Mouse (Mus musculus) CD4-positive, CD25-positive, alpha-beta regulatory T cell, adult 4 months (primary cell): ENCODE measurements around the gene Wdhd1. TPM values are rescaled to one million over a fixed set of nuclear protein-coding genes. Genes with fewer than 3 reads are reported as not detected.
"Not testable (repeated sequence)": the region's sequence is repeated elsewhere in the genome, so short reads cannot be mapped to it uniquely, and the experiment has no call there.

Experiments used
- ATAC-seq: one replicate; pipeline ENCODE4 v1.8.0; 2017
- polyA plus RNA-seq, 2 experiments: library from polyadenylated mRNA; unstranded; fragments of 100-300 nt; shearing (Covaris generic); gene quantifications; one replicate each; pipeline ENCODE4 v1.2.1; 2017

The Wdhd1 gene
- polyA plus RNA-seq: 10 to 100 TPM; 12.2 to 20.7 TPM

DNA sequence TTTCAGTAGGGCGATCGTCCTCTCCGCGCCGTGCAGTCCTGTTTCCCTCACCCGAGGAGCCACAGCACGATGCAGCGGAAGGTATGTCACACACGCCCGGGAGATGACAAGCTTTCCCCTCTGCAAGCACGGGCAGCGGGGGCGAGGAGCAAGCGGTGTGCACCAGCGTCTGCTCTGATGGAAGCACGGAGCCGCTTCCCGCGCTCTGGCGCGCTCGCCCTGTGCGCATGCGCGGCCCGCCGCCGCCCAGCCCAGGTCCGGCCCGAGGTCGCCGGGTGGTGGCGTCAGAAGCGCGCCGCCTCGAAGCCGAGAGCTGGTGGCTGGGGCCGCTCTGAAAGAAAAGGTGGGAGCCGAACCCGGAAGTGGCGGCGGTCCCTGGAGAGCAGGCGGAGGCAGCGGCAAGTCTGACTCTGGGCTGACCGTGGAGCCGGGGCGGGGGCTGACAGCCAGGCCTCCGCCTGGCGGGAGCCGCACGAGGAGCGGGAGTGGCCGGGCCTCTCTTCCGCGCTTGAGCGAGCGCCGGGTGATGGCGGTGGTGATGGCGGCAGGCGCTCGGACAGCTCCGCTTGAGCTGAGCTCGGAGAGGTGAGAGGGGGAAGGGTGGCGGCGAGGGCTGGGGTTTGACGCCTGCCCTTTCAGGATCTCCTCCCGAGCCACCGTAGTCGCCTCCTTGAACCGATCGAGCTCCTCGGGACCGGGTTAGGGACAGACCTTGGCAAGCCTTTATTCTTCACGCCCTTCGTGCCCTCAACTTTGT lies at the start of gene Wdhd1, which contains the start of gene Socs4:
Gene Wdhd1 (minus strand): TSS at position 221 of the 757 bp plus-strand sequence.
Gene Socs4 (plus strand): TSS at position 295 of the 757 bp plus-strand sequence.
- peak; percentile 86 for ATAC-seq

DNA sequence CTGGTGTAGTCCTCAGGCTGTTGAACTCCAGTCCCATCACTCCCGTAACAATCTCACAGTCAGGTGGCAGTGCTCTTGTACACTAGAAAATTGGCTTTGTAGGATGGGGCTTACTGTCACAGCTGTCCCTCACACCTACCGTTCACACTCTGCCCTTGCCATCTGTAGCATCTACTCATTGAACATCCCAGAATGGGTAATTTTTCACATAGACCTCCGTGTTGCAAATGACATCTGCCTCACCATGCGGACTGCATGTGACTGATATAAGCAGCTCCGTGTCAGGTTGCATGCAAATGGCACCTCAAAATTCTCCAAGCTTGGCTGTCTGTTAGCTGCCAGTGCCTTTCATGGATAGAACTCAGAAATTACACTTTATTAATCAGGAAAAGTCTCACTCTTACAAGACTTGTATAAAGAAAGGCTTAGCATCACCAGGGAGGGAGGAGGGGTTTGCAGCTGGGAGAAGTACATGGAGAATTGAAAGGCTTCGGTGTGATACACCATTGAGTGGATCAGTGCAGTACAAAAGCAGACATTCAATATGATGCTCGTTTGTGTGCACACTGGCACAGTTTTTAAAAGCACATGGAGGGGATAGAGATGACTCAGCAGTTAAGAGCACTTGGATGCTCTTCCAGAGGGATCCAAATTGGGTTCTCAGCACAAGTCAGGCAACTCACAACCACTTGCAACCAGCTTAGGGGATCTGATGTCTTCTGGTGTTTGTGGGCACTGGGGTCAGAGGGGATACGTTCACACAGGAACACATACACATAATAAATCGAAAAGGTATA lies 49.5 kb upstream of the Wdhd1 start:
- no peak for ATAC-seq

DNA sequence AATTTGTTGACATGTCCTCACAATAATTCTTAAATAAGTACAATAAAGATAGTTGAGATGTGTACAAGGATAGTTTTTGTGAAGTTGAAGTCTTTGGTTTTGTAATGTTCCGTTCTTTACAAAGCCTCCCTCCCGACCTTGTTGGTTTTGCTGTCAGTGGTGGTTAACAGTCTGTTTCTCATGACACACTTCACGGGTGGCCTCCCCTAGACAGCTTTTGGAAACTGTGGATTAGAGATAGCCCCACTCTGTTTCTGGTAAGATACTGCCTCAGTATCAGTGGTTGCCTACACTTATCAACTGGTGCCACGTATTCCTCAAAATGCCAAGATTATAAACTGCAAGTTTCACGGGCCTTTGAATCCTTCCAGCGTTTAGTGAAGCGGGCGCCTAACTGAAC lies 44.9 kb upstream of the Wdhd1 start:
- ATAC-seq: not testable (repeated sequence)

DNA sequence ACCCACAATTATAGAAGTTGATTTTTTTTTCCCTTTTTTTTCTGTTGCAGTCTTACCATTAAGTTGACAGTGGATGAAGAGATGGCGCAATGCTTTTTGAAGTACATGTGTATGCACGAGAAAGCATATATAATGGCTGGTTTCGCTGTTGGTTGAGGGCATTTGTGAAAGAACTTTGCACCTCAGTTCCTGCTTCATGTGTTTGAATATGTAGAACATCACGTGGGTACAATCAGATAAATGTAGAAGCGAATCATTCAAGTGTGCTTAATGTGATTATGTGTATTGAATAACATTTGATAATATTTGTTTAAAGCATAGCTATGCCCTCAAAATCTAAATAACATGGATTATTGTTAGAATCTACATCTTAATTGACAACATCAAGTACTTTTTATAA lies 42.7 kb upstream of the Wdhd1 start:
- no peak for ATAC-seq

DNA sequence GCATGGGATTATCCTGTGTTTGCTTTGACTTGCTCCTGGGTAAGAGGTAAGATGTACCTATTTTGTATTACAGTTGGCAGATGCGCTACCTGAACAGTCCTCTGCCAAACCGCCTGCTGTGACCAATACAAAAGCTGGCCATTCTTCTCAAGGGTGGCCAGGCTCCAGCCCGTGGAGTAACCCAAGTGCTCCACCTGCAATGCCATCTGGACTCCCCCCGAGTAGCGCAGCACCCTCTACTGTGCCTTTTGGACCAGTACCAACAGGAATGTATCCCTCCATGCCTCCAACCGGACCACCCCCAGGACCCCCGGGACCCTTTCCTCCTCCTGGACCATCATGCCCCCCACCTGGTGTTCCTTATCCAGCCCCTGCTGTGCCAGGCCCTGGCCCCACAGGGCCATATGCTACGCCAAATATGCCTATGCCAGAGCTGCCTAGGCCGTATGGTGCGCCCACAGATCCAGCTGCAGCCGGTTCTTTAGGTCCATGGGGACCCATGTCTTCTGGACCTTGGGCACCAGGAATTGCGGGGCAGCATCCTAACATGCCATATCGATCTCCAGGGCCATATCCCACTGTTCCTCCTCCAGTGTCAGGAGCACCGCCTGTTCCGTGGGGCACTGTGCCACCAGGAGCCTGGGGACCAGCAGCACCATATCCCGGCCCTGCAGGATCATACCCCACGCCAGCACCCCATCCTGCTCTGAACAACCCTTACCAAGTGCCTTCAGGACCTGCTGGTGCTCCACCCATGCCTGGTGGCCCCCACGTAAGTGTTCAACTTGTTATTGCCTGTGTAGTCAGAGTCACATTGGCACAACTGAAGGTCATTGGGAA lies 33.9 kb upstream of the Wdhd1 start:
- no peak for ATAC-seq

DNA sequence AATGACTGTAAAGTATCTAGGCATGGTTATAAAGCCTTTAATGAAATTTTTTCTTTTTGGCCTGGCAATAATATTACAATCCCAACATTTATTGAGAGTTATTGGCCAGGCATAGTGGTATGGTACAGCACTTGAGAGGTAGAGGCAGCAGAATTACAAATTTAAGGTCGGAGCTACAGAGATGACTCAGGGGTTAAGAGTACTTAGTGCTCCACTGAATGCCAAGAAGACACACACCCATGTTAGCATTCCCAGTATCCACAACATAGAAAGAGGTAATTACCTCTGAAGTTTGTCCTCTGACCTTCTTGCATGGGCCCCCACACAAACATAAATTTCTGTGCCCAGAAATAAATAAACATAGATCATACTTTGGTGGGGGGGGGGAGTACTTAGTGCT lies 32.4 kb upstream of the Wdhd1 start:
- ATAC-seq: no peak

DNA sequence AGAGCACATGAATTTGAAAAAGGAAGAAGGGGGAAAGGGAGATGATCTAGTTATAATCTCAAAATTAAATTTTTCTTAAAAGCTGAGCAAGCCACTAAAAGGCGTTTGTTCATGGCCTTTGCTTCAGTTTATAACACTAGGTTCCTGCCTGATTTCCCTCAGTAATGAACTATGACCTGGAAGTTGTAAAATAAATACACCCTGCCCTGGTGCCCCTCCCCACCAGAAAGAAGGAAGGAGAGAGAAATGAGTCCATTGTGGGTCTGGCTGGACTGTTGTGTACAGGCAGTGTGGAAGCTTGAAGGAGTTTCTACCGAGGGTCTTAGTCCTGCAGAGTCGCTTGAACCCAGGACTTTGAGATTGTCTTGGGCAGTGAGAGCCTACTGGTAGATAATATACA lies 31.0 kb upstream of the Wdhd1 start:
- ATAC-seq: no peak

DNA sequence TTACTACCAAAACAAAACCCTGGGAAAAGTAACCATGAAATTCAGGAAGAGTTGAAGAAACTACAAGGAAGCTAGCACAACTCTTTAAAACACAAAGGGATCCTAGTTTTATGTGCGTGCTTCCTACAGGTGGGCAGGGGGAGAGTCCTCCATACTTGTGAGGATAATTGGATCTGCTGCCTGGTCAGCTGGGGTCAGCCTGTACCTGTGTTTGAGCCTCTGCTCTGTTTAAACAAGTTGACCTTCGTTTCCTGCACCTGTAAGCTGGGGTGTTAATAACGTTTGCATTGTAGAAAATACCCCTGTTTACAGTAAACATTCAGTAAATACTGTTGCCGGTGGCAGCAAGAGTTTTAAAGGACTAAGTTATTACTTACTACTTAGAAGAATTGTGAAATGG lies 29.3 kb upstream of the Wdhd1 start:
- ATAC-seq: no peak

DNA sequence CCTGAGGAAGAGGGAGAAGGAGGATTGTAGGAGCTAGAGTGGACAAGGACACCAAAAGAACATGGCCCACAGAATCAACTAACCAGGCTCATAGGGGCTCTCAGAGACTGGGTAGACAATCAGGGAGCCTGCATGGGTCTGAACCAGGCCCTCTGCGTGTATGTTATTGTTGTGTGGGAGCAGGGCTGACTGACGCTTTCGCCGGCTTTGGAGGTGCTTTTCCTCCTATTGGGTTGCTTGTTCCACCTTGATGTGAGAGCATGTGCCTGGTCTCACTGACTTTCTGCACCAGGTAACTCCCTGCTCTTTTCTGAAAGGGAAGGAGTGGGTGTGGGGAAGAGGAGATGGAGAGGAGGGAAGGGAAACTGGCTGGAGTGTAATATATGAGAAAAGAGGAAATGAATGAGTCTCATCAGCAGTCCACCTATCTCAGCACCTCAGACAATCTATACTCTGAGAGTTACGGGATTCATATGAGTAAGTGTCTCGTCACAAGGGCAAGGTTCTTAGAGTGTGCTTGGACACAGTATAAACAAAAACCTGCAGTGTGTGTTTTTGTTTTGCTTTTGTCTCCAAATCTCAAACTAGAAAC lies 28.3 kb upstream of the Wdhd1 start:
- ATAC-seq: no peak

DNA sequence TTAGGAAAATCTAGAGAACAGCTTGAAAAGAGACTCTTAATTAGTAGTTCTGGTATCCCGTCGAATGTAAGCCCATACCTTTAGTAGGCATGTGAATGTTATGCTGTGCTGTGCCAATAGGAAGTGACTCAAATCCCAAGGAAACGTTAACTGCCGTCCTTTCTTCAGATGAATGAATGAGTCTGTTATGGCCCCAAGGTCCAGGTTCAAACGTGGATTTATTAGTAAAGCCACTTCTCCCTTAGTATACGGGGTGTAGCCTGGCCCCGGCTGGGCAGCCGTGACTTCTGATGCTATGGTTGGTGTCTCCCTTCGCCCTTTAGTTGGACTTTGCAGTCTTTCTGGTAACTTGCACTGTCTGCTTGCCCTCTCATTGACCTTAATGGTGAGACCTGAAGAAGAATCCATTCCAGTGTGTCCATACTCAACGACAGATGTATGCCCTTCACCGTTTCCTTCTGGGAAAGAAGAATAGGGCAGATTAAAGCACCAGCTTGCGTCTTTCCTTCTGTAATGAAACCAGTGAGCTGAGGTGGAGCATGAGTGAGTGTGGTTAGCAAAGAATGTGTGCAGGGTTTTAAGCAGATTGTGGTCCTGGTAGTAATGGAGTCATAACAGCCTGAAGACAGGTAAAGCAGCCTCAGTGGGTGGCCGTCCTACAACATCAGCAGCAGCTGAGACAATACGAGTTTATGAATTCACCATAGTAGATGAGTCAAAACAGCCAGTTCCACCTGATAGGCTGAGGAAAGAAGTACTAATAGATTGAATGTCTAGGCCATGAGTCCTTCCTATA lies 26.4 kb upstream of the Wdhd1 start:
- no peak for ATAC-seq

DNA sequence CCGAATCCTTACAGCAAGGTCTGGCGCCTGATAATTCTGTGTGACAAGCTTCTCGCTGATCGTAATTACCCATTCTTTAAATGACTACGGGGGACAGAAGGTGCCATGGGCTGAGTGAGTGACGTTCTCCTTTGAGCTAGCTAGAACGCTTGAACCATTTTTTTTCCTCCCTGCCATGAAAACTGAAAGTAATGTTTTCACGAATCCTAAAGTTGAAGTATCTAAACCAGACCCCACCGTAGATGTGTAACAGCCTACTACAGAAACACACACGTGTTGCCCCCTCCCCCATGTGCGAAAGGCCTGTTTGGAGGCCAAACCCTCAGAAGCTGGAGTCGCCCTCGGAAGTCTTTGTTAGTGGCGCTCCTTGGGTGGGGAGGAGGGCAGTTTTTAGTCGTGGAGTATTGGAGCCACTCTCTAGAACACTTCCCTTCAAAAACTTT lies 22.2 kb upstream of the Wdhd1 start:
- ATAC-seq: peak; percentile 50

DNA sequence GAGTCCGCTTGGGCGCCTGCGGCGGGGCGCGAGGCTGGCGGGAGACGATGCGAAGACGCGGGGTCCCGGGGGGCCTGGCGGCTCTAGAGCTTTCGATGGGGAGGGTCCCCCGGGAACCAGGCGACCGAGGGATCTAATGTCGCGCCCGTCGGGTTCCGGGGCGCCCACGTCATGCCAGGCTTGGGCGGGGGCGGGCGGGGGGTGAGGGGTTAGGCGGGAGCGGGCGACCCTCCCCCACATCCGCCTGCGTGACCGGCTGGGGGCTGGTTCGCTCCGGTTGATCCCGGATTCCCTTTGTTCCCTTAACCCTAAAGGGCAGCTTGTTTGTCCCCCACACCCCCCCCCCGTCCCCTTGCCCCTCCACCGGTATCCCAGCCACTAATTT lies 21.7 kb upstream of the Wdhd1 start:
- ATAC-seq: peak; percentile 18

DNA sequence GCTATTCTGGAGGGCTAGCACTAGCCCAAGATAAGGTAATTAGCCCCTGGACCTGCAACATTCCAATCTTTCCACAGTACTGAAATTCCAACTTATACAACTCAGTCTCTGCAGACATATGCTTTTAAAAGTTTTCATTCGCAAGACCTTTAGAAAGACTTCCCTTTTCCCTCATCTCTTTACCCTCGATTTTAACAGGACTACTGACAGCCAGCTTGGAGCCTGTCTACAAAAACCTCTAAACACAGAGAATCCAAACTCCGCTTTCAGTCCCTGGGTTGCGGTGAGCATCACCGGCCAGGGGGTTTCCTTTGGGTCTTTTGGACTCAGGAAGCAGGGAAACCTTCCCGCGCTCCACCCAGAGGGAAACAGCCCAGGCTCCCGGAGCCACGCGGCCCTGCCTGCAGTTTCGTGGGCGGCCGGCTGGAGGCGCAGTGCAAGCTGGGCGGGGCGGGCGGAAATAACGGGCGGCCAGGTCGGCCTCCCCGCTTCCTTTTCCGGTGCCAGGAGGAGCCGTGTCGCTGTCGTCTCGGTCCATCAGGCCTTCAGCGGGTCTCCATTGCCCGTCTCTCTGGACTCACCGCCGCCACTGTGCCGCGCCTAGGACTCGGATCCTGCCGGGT lies 21.2 kb upstream of the Wdhd1 start, which contains the start of gene Mapk1ip1l:
Gene Mapk1ip1l (plus strand): TSS at position 482 of the 623 bp plus-strand sequence.
- ATAC-seq: peak; percentile 89

DNA sequence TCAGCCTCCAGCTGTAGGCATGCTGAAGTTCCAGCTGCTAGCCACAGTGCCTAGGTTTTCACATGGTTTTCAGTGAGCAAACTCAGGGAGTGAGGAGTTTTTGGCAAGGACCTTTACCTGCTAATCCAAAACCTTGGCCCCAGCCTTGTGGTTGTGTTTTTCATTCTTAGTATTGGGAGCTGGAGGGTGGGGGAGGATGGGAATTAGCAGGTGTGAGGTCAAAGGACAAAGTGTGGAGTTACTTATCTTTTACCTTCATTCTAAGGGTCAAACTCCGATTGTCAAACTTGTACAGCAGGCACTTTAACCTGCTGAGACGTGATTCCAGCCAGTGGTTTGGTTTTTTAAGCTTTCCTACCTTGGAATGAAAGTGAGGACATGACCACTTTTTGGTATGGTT lies 19.6 kb upstream of the Wdhd1 start:
- ATAC-seq: no peak

DNA sequence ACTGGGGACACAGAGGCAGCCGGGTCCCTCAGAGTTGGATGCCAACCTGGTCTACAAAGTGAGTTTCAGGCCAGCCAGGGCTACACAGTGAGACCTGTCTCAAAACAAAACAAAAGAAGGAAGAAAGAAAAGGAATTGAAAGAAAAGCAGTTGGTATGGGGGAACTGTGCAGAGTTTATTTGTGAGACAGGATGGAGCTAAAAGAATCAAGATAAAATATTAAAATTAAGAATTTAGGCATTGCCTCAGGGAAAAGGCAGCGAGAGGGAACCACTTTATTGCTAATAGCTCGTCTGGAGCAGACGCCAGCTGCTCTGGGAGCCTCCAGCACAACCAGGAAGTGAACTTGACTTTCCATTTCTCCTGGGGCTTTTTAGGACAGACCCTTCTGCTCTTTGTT lies 17.5 kb upstream of the Wdhd1 start:
- no peak for ATAC-seq

DNA sequence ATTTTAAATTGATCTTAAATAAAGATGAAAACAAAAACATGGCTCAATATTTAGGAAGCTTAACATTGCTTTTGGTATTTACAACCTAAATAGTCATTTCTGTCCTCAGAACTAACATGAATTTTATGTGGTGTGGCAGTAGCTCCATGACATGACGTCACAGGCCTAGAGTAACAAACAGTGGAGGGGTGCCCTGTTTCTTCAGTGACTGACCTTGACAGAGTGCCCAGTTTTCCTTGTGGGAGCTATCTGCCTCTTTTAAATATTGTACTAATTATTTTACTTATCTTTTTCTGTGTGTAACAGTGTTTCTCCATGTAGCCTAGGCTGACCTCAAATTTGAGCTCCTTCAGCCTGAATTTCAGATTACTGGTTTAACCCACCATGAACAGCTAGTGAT lies 15.1 kb upstream of the Wdhd1 start:
- no peak for ATAC-seq

DNA sequence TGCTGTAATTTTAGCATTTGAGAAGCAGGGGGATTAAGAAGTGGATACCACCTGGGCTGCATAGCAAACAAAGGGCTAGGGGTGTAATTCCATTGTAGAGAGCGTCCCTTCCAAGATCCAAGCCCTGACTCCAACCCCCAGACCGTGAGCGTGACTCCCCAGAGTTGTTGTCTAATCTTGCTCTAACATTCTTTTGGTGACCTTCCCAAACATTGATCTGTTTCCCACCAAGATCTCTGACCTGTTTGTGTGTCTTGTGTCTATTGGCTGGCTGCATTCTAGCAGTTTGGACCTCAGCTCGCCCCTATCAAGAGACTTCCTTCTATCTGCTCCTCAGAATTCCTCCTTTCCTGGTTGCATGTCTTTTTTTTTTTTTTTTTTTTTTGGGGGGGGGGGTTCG lies 10.4 kb upstream of the Wdhd1 start:
- ATAC-seq: no peak

DNA sequence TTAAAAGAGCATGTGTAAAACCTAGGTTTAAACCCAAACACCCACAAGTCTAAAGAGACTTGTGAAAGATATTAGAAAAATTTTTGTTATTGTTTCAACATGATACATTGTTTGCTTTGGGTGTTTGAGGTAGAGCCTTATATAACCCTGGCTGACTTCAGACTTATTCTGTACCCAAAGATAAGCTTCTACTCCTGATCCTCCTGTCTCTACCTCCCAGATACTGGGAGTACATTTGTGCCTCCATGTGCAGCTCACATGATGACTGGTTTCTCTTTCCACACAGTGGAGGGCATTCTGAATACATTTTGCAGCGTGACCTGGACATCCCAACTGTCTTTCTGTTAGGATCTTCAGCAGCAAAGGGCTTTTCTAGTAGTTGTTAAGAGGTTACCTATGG lies 9.6 kb upstream of the Wdhd1 start:
- ATAC-seq: no peak

DNA sequence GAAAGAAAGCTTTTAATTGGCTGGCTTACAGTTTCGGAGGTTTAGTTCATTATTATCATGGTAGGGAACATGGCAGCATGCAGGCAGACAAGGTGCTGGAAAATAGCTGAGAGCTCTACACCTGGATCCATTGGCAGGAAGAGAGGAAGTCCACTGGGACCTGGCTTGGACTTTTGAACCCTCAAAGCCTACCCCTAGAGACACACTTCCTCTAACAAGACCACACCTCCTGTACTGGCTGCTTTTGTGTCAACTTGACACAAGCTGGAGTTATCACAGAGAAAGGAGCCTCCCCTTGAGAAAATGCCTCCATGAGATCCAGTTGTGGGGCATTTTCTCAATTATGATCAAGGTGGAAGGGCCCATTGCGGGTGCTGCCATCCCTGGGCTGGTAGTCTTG lies 8.6 kb upstream of the Wdhd1 start:
- no peak for ATAC-seq

DNA sequence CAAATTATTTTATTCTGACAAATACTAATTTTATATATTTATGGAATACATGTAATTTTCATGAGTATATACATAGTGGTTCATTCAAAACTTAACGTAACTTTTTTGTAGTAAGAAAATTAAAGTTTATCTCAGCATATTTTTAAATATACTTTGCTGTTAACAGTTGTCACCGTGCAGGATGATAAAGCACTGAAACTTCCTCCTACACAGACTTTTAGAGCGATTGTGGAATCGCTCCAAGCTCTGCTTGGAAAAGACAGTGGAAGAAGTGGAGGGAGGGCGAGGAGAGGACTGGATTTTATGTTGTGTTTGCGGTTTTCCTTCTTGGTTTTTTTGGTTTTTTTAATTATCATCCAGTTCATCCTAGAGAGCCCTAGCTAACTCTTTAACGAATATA lies 6.9 kb upstream of the Wdhd1 start:
- ATAC-seq: no peak

DNA sequence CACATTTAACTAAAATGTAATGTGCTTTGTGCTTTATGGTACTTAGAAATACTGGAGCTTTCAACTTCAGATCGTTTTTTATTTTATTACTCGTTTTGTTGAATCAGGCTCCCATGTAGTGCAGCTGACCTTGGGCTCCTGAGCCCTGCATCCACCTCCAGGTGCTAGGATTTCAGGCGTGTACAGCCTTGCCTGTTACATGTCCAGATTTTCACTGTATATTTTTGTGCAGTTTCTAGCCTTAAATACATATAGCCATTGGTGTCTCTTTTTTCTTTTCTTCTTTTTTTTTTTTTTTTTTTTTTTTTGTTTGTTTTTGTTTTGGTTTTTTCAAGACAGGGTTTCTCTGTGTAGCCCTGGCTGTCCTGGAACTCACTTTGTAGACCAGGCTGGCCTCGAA lies 4.9 kb upstream of the Wdhd1 start:
- ATAC-seq: no peak
